Mouse (Mus musculus): ENCODE results near the gene Gadl1.

Gene Gadl1

GRCm38 (mm10) chr9:115936350-115936749 is 27.1 kb downstream of the Gadl1 start:
- DNase-seq (ENCODE audit: low read depth, low spot score), result no peak

- peak; percentile 4 for DNase-seq (ENCODE audit: low read depth, low spot score)
Observed at GRCm38 (mm10) chr9:115937915-115938314, 28.7 kb downstream of the Gadl1 start.

- DNase-seq (ENCODE audit: low read depth, low spot score), result no peak
Observed at GRCm38 (mm10) chr9:115939420-115939819, 30.2 kb downstream of the Gadl1 start.

DNA sequence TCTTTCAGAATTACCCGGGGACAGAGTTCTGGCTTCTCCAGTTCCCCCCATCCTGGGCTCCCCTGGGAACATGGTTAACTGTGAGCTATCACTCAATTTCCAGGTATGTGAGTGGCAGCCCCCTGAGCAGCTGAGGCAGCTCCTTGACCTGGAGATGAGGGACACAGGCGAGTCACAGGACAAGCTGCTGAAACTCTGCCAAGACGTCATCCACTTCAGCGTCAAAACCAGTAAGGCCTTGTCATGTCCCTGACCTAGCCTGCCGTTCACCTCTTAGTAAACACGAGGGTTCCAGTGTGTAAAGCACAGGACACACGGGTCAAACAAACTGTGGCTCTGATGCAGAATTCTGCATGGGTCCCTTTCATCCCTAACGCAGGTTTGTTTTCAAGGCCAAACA is 31.9 kb downstream of the Gadl1 start:
- no peak for DNase-seq (ENCODE audit: low read depth, low spot score)

- DNase-seq (ENCODE audit: low read depth, low spot score), result no peak
Observed at GRCm38 (mm10) chr9:115942486-115942885, 33.2 kb downstream of the Gadl1 start.

GRCm38 (mm10) chr9:115942989-115943388 is 33.7 kb downstream of the Gadl1 start:
- no peak for DNase-seq (ENCODE audit: low read depth, low spot score)

DNA sequence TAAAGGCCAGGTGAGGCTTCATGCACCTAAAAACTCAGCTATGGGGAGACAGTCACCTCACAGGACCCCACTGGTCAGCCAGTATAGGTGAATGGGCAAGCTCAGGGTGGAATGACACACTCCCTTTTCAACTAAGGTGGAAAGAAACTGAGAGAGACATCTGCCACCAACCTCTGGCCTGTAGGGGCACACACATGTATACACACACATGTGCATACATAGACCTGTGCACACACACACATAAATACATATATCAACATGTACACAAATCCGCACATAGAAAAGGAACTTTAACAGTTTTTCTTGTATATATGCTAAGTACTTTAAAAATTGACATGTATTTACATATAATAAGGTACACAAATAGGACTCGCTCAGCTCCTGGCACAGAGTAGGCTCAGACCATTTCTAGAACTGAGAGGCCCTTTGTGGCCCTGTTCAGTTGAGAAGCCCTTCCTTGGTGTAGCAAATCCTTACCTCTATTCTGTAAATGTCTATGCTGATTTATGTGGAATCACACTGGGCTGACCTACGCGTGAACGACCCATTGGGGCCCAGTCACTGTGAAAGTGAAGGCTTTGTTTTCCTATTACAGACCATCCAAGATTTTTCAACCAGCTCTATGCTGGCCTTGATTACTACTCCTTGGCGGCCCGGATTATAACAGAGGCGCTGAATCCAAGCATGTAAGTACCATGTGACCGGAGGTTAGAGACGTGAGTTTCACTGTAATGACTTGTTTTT is 34.5 kb downstream of the Gadl1 start:
- no peak for DNase-seq (ENCODE audit: low read depth, low spot score)

DNA sequence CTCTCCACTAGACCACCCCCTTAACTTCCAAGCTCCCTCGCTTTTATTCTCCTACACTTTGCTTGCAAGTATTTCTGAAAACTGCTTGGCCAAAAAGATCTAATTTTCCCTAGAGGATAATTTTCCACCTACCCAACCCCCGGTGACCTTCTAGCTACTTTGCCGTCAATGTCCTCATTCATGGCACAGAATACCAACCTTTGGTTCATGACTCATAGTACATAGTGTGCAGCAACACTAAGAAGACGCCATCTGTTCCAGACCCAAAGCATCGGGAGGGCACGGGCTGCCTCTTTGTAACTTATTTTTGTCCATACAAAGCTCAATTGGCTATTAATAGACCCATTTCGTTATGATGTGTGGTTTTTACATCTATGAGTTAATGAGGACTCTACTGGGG is 55.8 kb downstream of the Gadl1 start:
- no peak for DNase-seq (ENCODE audit: low read depth, low spot score)

DNA sequence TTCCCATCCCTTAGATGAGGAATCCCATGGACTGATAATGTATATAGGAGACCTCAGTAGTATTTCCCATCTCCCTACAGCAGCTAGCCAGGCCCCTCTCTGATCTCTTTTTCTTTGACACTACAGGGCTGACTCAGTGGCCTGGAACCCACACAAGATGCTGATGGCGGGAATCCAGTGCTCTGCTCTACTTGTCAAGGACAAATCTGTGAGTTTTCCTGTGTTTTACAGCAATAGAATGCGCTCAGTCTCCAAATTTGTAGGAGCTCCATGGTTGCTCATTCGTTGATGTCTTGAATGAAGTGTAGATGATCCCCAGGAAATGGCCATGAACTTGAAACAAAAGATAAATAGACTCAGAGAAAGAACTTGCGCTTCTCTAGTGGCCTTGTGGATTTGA is 56.9 kb downstream of the Gadl1 start:
- DNase-seq (ENCODE audit: low read depth, low spot score), result no peak

DNA sequence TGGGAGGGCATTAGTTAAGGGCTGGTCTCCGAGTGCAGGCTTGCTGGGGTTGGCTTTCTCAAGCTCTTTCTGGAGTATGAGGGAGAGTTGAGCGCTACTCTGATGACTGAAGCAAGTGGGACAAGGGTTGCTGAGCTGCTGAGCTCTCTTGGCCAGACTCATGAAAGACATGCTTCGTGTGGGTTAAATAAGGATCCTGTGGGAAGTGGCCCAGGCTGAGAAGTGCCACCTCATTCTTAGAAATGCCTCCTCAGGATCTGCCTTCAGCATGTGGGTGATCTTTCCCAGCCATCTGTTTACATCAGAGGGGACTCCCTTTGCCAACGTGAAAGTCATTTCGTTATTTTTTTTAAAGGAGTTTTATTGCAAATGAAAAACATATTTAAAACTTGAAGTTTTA is 57.5 kb downstream of the Gadl1 start:
- no peak for DNase-seq (ENCODE audit: low read depth, low spot score)

GRCm38 (mm10) chr9:115967638-115968037 is 58.4 kb downstream of the Gadl1 start:
- no peak for DNase-seq (ENCODE audit: low read depth, low spot score)

GRCm38 (mm10) chr9:115976901-115977300 is 67.6 kb downstream of the Gadl1 start:
- DNase-seq (ENCODE audit: low read depth, low spot score), result no peak

GRCm38 (mm10) chr9:115977598-115978240 is 68.5 kb downstream of the Gadl1 start:
- no peak for DNase-seq (ENCODE audit: low read depth, low spot score)

- no peak for DNase-seq (ENCODE audit: low read depth, low spot score)
Observed at GRCm38 (mm10) chr9:115978478-115978877, 69.2 kb downstream of the Gadl1 start.

- peak; percentile 43 for DNase-seq (ENCODE audit: low read depth, low spot score)
Observed at GRCm38 (mm10) chr9:115990661-115991060, 81.4 kb downstream of the Gadl1 start.

DNA sequence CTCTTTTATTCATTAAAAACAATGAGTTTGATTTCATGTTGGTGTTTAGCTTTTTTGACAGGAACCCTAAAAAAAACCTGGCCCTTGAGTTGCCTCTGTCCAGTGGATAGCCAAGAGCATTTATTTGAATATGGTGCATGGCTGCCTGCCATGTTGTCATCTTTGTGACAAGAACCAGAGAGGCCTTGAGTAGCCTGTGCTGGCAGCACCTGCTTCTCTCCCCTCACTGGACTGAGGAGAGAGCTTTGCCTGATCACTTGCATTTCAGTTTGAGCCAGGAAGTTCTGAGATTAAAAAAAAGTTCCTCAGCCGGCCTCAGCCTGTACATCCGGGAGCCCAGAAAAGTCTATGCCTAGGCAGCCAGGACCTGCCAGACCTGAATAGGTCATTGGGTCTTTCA is 85.5 kb downstream of the Gadl1 start:
- no peak for DNase-seq (ENCODE audit: low read depth, low spot score)

DNA sequence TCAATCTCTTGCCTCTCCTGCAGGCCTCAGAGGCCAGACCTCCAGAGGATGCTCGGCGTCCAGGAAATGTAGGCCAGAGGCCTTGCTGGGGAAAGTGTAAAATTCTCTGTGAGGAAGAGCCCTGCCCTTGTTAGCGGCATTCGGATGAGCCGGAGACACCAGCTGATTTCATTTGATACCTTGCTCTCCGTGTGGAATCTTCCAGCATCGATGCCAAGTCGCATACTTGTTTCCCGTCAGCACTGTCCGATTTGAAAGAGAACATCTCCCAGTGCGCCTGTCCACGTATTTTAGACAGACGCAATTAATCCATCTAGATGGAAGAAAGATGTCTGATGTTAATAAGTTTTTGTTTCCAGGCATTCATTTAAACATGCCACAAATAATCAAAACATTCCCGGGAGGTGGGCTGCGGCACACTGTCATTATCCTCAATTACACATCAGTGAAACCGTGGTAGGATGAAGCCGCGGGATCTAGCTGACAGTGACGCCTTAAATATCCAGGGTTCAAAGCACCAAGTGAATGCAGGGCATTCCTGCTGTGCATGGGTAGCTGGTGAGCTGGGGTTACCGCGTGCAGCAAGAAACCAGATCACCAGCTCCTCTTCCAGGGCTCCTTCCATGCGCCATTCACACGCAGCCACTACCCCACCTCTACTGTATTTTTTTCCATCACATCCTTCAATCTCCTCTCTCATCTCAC is 86.8 kb downstream of the Gadl1 start:
- no peak for DNase-seq (ENCODE audit: low read depth, low spot score)

- no peak for DNase-seq (ENCODE audit: low read depth, low spot score)
Observed at GRCm38 (mm10) chr9:115998383-115998782, 89.1 kb downstream of the Gadl1 start.

GRCm38 (mm10) chr9:115999361-115999990 is 90.2 kb downstream of the Gadl1 start:
- peak; percentile 44 for DNase-seq (ENCODE audit: low read depth, low spot score)

DNA sequence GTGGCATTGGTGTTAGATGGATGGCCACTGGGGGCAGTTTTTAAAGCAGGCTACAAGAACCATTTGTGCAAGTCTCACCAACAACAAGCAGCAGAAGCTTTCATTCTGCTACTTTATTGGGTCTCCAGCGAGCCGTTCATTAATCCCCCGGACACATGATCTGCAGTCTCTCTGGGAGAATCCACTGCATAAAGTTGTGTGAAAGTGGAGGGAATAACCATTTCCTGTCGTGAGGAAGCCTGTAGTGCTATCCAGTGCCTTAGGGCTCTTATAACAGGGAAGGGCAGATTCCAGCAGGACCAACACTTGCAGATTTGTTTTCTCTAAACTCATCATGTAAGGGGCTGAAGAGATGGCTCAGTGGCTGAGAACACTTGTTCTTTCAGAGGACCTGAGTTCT is 104.7 kb downstream of the Gadl1 start:
- DNase-seq (ENCODE audit: low read depth, low spot score), result no peak

GRCm38 (mm10) chr9:116016221-116016620 is 107.0 kb downstream of the Gadl1 start:
- DNase-seq (ENCODE audit: low read depth, low spot score), result no peak

- DNase-seq (ENCODE audit: low read depth, low spot score), result no peak
Observed at GRCm38 (mm10) chr9:116017091-116017490, 107.8 kb downstream of the Gadl1 start.

Data from A20 (cell line).